Mouse (Mus musculus) intestine, embryonic 14.5 days (tissue): ENCODE measurements around the gene Bcl9. TPM values are rescaled to one million over a fixed set of nuclear protein-coding genes. Genes with fewer than 3 reads are reported as not detected.

ENCODE experiments used
- ATAC-seq: fragments of 200-750 bp; cut with Nextera tagmentation; replicated peaks from 2 replicates; pipeline ENCODE4 v1.8.0; 2017; ENCODE audit warnings: low read depth, moderate number of reproducible peaks, moderate TSS enrichment, moderate library complexity; ENCODE audit not compliant: low FRiP score, low TSS enrichment
- DNase-seq: peaks from one replicate; pipeline ENCODE4 v3.0.0-alpha.2; 2018; ENCODE audit warnings: low spot score
- H3K27ac ChIP-seq: fragments of 300-500 bp; sonication (generic); 2 replicates; pipeline ENCODE4 v1.5.1; 2014; ENCODE audit warnings: low read depth, mild to moderate bottlenecking, control low read depth
- H3K27me3 ChIP-seq: fragments of 300-500 bp; sonication (generic); replicated peaks from 2 replicates; pipeline ENCODE4 v1.6.1; 2014; ENCODE audit warnings: low read length, control low read depth; ENCODE audit not compliant: control insufficient read depth, insufficient read depth
- H3K36me3 ChIP-seq: fragments of 300-500 bp; sonication (generic); 2 replicates; pipeline ENCODE4 v1.6.1; 2014; ENCODE audit warnings: low read length, control low read depth; ENCODE audit not compliant: control insufficient read depth, insufficient read depth
- H3K4me1 ChIP-seq: fragments of 300-500 bp; sonication (generic); replicated peaks from 2 replicates; pipeline ENCODE4 v1.6.1; 2014; ENCODE audit warnings: low read length, control low read depth, mixed read lengths; ENCODE audit not compliant: control insufficient read depth, insufficient read depth
- H3K4me2 ChIP-seq: fragments of 300-500 bp; sonication (generic); 2 replicates; pipeline ENCODE4 v1.6.1; 2014; ENCODE audit warnings: low read length
- H3K4me3 ChIP-seq: fragments of 300-500 bp; sonication (generic); 2 replicates; pipeline ENCODE4 v1.5.1; 2014; ENCODE audit warnings: low read depth, low read length, control low read depth, mixed read lengths
- H3K9ac ChIP-seq: fragments of 300-500 bp; sonication (generic); 2 replicates; pipeline ENCODE4 v1.6.1; 2014; ENCODE audit warnings: mild to moderate bottlenecking, low read length
- H3K9me3 ChIP-seq: fragments of 300-500 bp; sonication (generic); 2 replicates; pipeline ENCODE4 v1.6.1; 2016; ENCODE audit warnings: low read length, control low read depth; ENCODE audit not compliant: control insufficient read depth
- WGBS: fragments of 180-500 bp; shearing (Covaris S2); extraction: QIAGEN DNeasy Blood & Tissue Kit; methylation state at CpG from one replicate; pipeline ENCODE4 v1.1.7; 2014; 5-methylcytosine and 5-hydroxymethylcytosine counted together
- polyA plus RNA-seq: library from polyadenylated mRNA; unstranded; fragments of >200 nt; fragmentation: Nextera tagmentation; extraction: Ambion mirVana; gene quantifications from 2 replicates; pipeline ENCODE4 v1.2.1, GENCODE M21; 2014

The Bcl9 gene
- polyA plus RNA-seq, 1 experiment from 2014 or later = 50.3 TPM

DNA sequence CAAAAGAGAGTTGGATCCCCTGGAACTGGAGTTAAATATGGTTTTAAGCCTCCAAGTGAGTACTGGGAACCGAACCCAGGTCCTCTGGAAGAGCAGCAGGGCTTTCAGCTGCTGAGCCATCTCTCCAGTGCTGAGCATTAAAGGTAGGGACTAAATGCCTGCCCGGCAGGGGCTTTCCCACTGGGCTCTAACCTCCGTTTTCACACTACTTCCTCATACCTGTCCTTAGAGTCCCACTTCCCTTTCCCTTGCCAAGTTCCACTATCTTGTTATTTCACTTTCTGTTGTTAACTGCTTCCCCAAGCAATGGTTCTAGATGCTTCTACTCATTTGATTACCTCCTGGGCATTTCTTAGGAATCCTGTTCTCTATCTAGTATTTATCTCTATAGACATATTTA is 65.4 kb downstream of the Bcl9 start:
- no peak overlapping the region for H3K27ac ChIP-seq
- no peak overlapping the region for H3K4me3 ChIP-seq
- H3K36me3 ChIP-seq = no peaks in the 10 kb centered on the region
- no peak overlapping the region for H3K9ac ChIP-seq
- no peak for DNase-seq
- H3K4me1 ChIP-seq = peaks cover 14% of the 10 kb centered on the region; the same call in 1 of the 2 replicates
- WGBS = 85% methylated on average over 3 of the region's 3 CpGs
- no peaks in the 10 kb centered on the region for H3K27me3 ChIP-seq
- ATAC-seq = no peak
- H3K9me3 ChIP-seq = 0 out of 2 replicates have a peak, but pooled peaks cover 3% of the 10 kb centered on the region
- H3K4me2 ChIP-seq = no peak overlapping the region

DNA sequence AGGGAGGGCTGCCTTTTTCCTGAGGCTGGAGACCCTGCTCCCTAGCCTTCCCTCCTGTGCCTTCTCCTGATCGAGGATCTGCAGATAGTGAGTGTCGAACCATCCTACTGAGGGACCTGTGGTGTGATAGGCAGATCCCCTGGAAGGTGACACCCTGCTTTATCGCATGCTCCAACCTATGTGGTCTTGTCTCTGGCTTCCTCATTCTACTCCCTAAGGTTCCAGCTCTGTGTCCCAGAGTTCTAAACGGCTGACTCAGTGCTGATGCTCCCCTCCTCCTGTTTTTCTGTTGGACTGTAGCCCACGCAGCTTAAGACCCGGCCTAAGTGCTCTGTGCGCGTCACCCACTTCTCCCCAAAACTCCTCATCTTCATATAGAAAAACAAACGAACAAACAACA is 65.9 kb downstream of the Bcl9 start:
- 89% methylated on average over 9 of the region's 9 CpGs for WGBS
- DNase-seq = no peak

DNA sequence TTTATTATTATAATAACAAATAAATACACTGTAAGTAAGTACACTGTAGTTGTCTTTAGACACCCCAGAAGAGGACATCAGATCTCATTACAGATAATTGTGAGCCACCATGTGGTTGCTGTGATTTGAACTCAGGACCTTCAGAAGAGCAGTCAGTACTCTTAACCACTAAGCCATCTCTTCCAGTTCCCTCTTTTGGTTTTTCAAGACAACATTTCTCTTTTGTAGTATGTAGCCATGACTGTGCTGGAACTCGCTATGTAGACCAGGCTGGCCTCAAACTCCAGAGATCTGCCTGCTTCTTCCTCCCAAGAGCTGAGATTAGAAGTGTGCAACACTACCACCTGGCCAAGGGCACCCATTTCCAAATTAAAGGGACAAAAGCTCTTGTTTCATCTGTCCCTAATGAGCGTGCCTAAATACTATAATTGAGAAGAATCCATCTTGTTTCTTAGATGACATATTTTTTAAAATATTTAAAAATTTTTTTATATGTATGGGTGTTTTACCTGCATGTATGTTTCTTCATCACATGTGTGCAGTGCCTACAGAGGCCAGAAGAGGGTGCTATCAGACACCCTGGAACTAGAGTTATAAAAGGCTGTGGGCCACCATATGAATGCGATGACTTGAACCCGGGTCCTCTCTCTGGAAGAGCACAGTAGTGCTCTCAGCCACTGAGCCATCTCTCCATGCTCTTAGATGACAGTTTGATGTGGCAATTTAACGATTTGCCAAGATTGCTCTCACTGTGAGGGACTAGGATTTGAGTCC is 66.9 kb downstream of the Bcl9 start:
- ATAC-seq (no peak), DNase-seq (no peak)
- Histone ChIP-seq H3K27me3 (no peaks in the 10 kb centered on the region), H3K36me3 (no peaks in the 10 kb centered on the region), H3K4me1 (peaks cover 21% of the 10 kb centered on the region), H3K27ac (no peak overlapping the region), H3K4me2 (no peak overlapping the region), H3K4me3 (no peak overlapping the region), H3K9ac (no peak overlapping the region), H3K9me3 (0 out of 2 replicates have a peak, but pooled peaks cover 3% of the 10 kb centered on the region)
- 96% methylated on average over 5 of the region's 5 CpGs for WGBS

More for the DNA sequence above, 65.9 kb downstream of the Bcl9 start:
- H3K27ac ChIP-seq = no peak overlapping the region
- H3K4me3 ChIP-seq = no peak overlapping the region
- H3K4me1 ChIP-seq = peaks cover 14% of the 10 kb centered on the region; the same call in 1 of the 2 replicates
- no peak overlapping the region for H3K9ac ChIP-seq
- ATAC-seq = no peak
- H3K9me3 ChIP-seq = 0 out of 2 replicates have a peak, but pooled peaks cover 3% of the 10 kb centered on the region
- no peaks in the 10 kb centered on the region for H3K36me3 ChIP-seq
- H3K27me3 ChIP-seq = no peaks in the 10 kb centered on the region
- H3K4me2 ChIP-seq = no peak overlapping the region

DNA sequence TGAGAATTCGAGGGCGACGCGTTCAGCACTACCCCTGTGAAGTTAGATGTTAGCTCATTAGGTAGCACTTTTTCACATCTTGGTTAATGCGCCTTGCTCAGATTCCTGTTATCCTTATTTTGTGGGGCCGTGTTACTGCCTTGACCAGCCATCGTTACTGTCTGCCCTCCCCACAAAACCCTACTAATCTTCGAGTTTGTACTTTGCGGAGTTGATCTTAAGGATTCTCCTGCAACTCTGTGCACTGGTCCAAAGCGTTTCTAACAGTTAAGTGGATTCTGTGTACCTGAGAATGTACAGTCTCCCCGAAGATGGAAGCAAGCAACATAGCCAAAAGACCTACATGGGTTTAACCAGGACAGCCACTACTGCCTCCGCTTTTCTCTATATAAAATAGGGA is 69.3 kb downstream of the Bcl9 start:
- peaks cover 33% of the 10 kb centered on the region for H3K4me1 ChIP-seq
- 15% methylated on average over 12 of the region's 12 CpGs for WGBS
- DNase-seq = no peak
- H3K9me3 ChIP-seq = 0 out of 2 replicates have a peak, but pooled peaks cover 3% of the 10 kb centered on the region
- H3K4me3 ChIP-seq = peak overlapping the region; percentile 70
- peak overlapping the region; percentile 83 for H3K4me2 ChIP-seq
- ATAC-seq = no peak
- H3K9ac ChIP-seq = peak overlapping the region; percentile 61
- no peaks in the 10 kb centered on the region for H3K27me3 ChIP-seq
- H3K36me3 ChIP-seq = peaks cover 6% of the 10 kb centered on the region; the same call in 1 of the 2 replicates
- H3K27ac ChIP-seq = peak overlapping the region; percentile 87; the same call in 1 of the 2 replicates

DNA sequence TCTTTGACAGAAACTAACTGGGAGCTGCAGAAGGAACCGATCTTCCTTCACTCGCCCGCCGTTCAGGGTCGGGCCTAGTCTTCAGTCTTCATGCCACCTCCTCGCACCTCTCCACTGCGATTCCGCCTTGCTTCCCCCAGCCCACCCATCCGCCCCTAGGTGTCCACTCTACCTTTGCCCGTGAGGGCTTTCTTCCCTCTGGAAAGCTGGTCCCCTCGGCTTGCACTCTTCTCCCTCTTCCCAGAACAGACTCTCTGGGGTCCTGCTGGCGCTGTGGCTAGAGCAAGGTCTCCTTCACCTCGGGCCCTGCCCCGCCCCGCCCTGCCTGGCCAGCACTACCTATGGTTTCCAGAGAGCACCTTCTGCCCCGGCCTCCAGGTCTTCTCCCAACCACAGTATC is 69.7 kb downstream of the Bcl9 start:
- Histone ChIP-seq H3K9ac (peak overlapping the region; percentile 61), H3K27me3 (no peaks in the 10 kb centered on the region), H3K4me3 (peak overlapping the region; percentile 70), H3K4me1 (peaks cover 33% of the 10 kb centered on the region), H3K27ac (peak overlapping the region; percentile 87), H3K9me3 (0 out of 2 replicates have a peak, but pooled peaks cover 3% of the 10 kb centered on the region), H3K4me2 (peak overlapping the region; percentile 83), H3K36me3 (peaks cover 10% of the 10 kb centered on the region; the same call in 1 of the 2 replicates)
- ATAC-seq = peak; percentile 53
- 1% methylated on average over 16 of the region's 16 CpGs for WGBS
- DNase-seq = no peak

DNA sequence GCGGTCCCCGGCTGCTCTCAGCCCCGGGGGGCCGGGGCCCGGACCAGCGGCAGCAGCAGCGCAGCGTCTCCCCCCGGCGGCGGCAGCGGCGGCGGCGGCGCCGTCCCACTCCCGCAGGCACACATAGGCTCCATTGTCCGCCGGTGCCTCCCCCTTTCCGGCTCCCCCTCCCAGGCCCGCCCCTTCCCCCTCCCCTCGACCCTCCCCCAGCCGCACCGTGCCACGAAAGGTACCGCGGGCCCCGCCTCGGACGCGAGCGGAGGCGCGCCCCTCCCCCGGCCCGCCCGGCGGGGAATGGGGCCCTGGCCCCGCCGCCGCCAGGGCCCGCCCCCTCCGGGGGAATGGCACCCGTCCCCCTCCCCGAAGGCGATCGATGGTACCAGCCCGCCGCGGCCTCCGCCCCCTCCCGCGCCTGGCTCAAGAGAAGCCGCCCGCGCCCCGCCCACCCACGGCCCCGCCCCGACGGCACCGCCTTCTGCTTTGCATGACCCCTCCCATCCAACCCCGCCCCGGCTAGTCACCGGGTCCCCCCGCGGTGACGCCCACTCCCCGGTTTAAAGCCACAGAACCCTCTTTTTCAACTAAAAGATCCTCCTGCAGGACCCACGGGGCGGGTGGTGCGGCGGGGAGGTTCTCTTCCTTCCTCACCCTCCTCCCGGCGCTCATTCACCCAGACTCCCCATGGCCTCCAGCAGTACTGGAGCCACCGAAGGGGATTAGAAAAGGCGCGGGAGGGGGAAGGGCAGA is 70.3 kb downstream of the Bcl9 start:
- H3K27ac ChIP-seq = peak overlapping the region; percentile 89
- H3K36me3 ChIP-seq = peaks cover 10% of the 10 kb centered on the region; the same call in 1 of the 2 replicates
- peak; percentile 99 for DNase-seq
- peaks cover 33% of the 10 kb centered on the region for H3K4me1 ChIP-seq
- ATAC-seq = peak; percentile 94
- peak overlapping the region; percentile 70 for H3K4me3 ChIP-seq
- H3K27me3 ChIP-seq = no peaks in the 10 kb centered on the region
- H3K4me2 ChIP-seq = peak overlapping the region; percentile 83
- 2% methylated on average over 24 of the region's 79 CpGs for WGBS
- 0 out of 2 replicates have a peak, but pooled peaks cover 3% of the 10 kb centered on the region for H3K9me3 ChIP-seq
- peak overlapping the region; percentile 89 for H3K9ac ChIP-seq

DNA sequence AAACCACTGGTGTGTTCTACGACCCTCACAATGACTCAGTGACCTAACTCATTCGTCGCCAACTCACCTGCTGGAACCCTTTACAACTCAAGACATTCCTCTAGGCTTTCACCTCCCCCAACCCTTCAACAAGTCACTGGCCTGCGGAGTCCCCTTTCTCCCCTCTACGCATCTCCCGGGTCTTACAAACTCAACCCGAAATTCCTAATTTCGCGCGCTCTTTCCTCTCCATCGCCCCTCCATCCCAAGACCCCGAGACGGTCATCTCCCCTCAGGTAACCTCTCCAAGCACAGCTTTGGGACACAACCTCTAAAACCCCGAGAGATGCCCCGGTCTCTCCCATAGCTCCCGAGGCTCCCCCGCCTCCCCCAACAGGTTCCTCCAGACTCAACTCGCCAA is 71.0 kb downstream of the Bcl9 start:
- H3K27ac ChIP-seq = peak overlapping the region; percentile 89
- ATAC-seq (peak; percentile 38; the same call in 1 of the 2 replicates), DNase-seq (peak; percentile 78)
- no peaks in the 10 kb centered on the region for H3K9me3 ChIP-seq
- H3K27me3 ChIP-seq = no peaks in the 10 kb centered on the region
- 0% methylated on average over 18 of the region's 18 CpGs for WGBS
- peaks cover 33% of the 10 kb centered on the region for H3K4me1 ChIP-seq
- H3K4me3 ChIP-seq = peak overlapping the region; percentile 70
- H3K4me2 ChIP-seq = peak overlapping the region; percentile 78
- peak overlapping the region; percentile 89 for H3K9ac ChIP-seq
- peaks cover 17% of the 10 kb centered on the region for H3K36me3 ChIP-seq

DNA sequence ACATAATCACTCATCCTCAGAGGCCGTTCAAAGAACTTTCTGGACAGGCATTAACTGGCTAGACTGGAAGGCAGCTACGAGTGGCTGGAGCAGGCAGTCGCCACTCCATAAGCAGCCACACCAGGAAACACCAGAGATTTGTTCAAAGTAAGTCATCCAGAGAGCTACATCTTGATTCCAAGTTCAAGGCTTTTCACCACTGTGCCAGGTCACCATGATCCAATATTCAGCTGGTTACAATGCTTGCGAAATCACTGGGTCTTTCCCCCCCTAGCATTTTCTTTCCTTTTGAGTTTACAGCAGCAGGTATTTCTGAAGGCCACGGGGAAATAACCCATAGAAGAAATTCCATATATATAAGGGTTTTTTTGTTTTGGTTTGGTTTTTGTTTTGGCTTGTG is 72.5 kb downstream of the Bcl9 start:
- ATAC-seq = no peak
- H3K9me3 ChIP-seq = no peaks in the 10 kb centered on the region
- H3K9ac ChIP-seq = no peak overlapping the region
- H3K4me1 ChIP-seq = peaks cover 33% of the 10 kb centered on the region
- no peak overlapping the region for H3K4me2 ChIP-seq
- H3K4me3 ChIP-seq = no peak overlapping the region
- no peak overlapping the region for H3K27ac ChIP-seq
- H3K36me3 ChIP-seq = peaks cover 32% of the 10 kb centered on the region
- WGBS = 70% methylated on average over 5 of the region's 5 CpGs
- no peak for DNase-seq
- no peaks in the 10 kb centered on the region for H3K27me3 ChIP-seq
